ENCODE assay signal across 21 mouse cellular contexts in the genomic region with DNA sequence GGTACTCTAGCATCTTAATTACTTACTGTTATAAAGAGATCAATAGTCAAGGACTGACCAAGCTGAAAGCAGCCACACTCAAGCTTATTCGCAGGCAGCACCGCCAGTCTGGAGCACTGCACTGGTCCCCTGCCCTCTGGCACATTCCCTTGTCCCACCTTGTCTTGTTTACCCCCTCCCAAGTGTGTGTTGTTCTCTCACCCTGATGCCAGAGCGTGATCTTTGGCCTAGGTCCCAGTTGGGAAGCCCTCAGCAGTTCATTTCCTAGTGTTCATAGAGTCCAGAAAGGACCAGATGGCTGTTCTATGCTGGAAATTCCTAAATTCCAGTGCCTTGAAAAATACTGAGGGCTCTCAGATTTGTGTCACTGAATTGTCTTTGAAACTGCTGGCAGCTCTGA. TPM values are rescaled to one million over a fixed set of nuclear protein-coding genes. Genes with fewer than 3 reads are reported as not detected.
DNase-seq lines count a peak whose midpoint lies in the region; ATAC-seq lines count a peak whose summit lies in the region.
"Had no signal": no experiment of that assay in that cellular context is flagged by ENCODE, and none has a peak within 500 bp of the region (broad histone marks: within the 10 kb centered on the region; RNA-seq: fewer than 3 reads in every experiment).

No protein-coding gene starts in this region.

- H3K9ac ChIP-seq in forebrain, embryonic 14.5 days (ENCODE audit: low read length), result no peak overlapping the region
- H3K9ac ChIP-seq in forebrain, embryonic 13.5 days, result no peak overlapping the region
- H3K9ac ChIP-seq: forebrain, embryonic 12.5 days; heart, embryonic 13.5 days; midbrain, embryonic 13.5 days; neural tube, embryonic 15.5 days had no signal

- no peaks in the 10 kb centered on the region for H3K27me3 ChIP-seq in forebrain, embryonic 14.5 days (replicated peaks; ENCODE audit: control insufficient read depth, insufficient read depth, low read length)
- H3K27me3 ChIP-seq in forebrain, embryonic 13.5 days, result no peaks in the 10 kb centered on the region
- H3K27me3 ChIP-seq: CH12.LX; forebrain, embryonic 12.5 days; heart, embryonic 13.5 days; midbrain, embryonic 13.5 days; neural tube, embryonic 15.5 days had no signal

- H3K36me3 ChIP-seq in forebrain, embryonic 14.5 days (ENCODE audit: control insufficient read depth, insufficient read depth, low read length), result peaks cover 63% of the 10 kb centered on the region
- H3K36me3 ChIP-seq in forebrain, embryonic 13.5 days (ENCODE audit: poor library complexity, severe bottlenecking), result peaks cover 76% of the 10 kb centered on the region

- no peak overlapping the region for H3K4me2 ChIP-seq in forebrain, embryonic 14.5 days (ENCODE audit: low read length)
- H3K4me2 ChIP-seq in forebrain, embryonic 13.5 days, result no peak overlapping the region
- H3K4me2 ChIP-seq: forebrain, embryonic 12.5 days; heart, embryonic 13.5 days; midbrain, embryonic 13.5 days; neural tube, embryonic 15.5 days had no signal

- WGBS in forebrain, embryonic 14.5 days, result 72% methylated on average over 3 of the region's 3 CpGs
- 84% methylated on average over 3 of the region's 3 CpGs for WGBS in forebrain, embryonic 13.5 days

- no peaks in the 10 kb centered on the region for H3K4me1 ChIP-seq in forebrain, embryonic 14.5 days (ENCODE audit: control insufficient read depth, insufficient read depth, low read length)
- peaks cover 15% of the 10 kb centered on the region for H3K4me1 ChIP-seq in forebrain, embryonic 13.5 days
- H3K4me1 ChIP-seq: forebrain, embryonic 12.5 days had no signal

- no peaks in the 10 kb centered on the region for H3K9me3 ChIP-seq in forebrain, embryonic 14.5 days (replicated peaks; ENCODE audit: control insufficient read depth, low read length)
- no peaks in the 10 kb centered on the region for H3K9me3 ChIP-seq in forebrain, embryonic 13.5 days (replicated peaks)
- H3K9me3 ChIP-seq: forebrain, embryonic 12.5 days; heart, embryonic 13.5 days; midbrain, embryonic 13.5 days; neural tube, embryonic 15.5 days had no signal

- peak; percentile 17 for DNase-seq in forebrain, embryonic 14.5 days (ENCODE audit: low spot score)
- DNase-seq in lung, postnatal 10 days, result peak; percentile 25
- no peak for DNase-seq in lung, postnatal 14 days
- peak; percentile 96 for DNase-seq in cerebellum, adult 9-11 months
- no peak for DNase-seq in ovary, postnatal 36 days (ENCODE audit: low spot score)
- no peak for DNase-seq in thymus, postnatal 0 days (ENCODE audit: low spot score)
- DNase-seq in kidney, adult 18-20 months, result no peak
- DNase-seq: heart, postnatal 4 days; liver; right cerebral cortex, postnatal 14 days; thymus, postnatal 4 days had no signal

- H3K4me3 ChIP-seq in forebrain, embryonic 14.5 days (ENCODE audit: low read depth, low read length), result no peak overlapping the region
- H3K4me3 ChIP-seq in forebrain, embryonic 13.5 days, result no peak overlapping the region
- H3K4me3 ChIP-seq: forebrain, embryonic 12.5 days; heart, embryonic 13.5 days; midbrain, embryonic 13.5 days; myocyte; neural tube, embryonic 15.5 days had no signal

- ATAC-seq in forebrain, embryonic 14.5 days, result no peak
- no peak for ATAC-seq in forebrain, embryonic 13.5 days
- ATAC-seq: hindbrain, embryonic 16.5 days; intestine, postnatal 0 days; lung, postnatal 0 days; midbrain, embryonic 13.5 days had no signal

- no peak overlapping the region for H3K27ac ChIP-seq in forebrain, embryonic 14.5 days (ENCODE audit: low read depth, low read length)
- H3K27ac ChIP-seq in forebrain, embryonic 13.5 days, result no peak overlapping the region
- H3K27ac ChIP-seq: forebrain, embryonic 12.5 days; heart, embryonic 13.5 days; midbrain, embryonic 13.5 days; neural tube, embryonic 15.5 days had no signal

RNA-seq across cellular contexts. Expression of a gene that starts 28.7 kb away (rescaled TPM):
- polyA plus RNA-seq in forebrain, embryonic 14.5 days (2014; fragmentation: Nextera tagmentation; extraction: Ambion mirVana), result 31.1 and 37.7 TPM in 2 replicates
- 51.3 and 54.2 TPM in 2 replicates for polyA plus RNA-seq in forebrain, embryonic 13.5 days (2015; fragmentation: Nextera tagmentation; extraction: Ambion mirVana)
- polyA plus RNA-seq in thymus, postnatal 0 days (2015; fragmentation: Nextera tagmentation; extraction: Ambion mirVana), result 39.6 and 47.8 TPM in 2 replicates

RNA-seq across cellular contexts. Expression of a gene that starts 28.8 kb away (rescaled TPM):
- polyA plus RNA-seq in forebrain, embryonic 14.5 days (2014; fragmentation: Nextera tagmentation; extraction: Ambion mirVana), result 17.5 and 17.6 TPM in 2 replicates
- polyA plus RNA-seq in forebrain, embryonic 13.5 days (2015; fragmentation: Nextera tagmentation; extraction: Ambion mirVana), result 21.0 and 25.9 TPM in 2 replicates
- 18.9 and 22.0 TPM in 2 replicates for polyA plus RNA-seq in thymus, postnatal 0 days (2015; fragmentation: Nextera tagmentation; extraction: Ambion mirVana)

Comparison
In these comparisons a context has a peak if more than half of its experiments do, and no peak if none do; other contexts are left out.
1. DNase-seq: peak in forebrain, embryonic 14.5 days (single experiment), lung, postnatal 10 days (single experiment) and cerebellum, adult 9-11 months (single experiment); none in lung, postnatal 14 days (single experiment), ovary, postnatal 36 days (single experiment), thymus, postnatal 0 days (single experiment) and kidney, adult 18-20 months (single experiment).